Mouse (Mus musculus): Measurements from ENCODE around the gene Tmem273. TPM values are rescaled to one million over a fixed set of nuclear protein-coding genes. Genes with fewer than 3 reads are reported as not detected.

The Tmem273 gene
- polyA plus RNA-seq, 1 experiment from 2014 or later: 1.1 TPM

DNA sequence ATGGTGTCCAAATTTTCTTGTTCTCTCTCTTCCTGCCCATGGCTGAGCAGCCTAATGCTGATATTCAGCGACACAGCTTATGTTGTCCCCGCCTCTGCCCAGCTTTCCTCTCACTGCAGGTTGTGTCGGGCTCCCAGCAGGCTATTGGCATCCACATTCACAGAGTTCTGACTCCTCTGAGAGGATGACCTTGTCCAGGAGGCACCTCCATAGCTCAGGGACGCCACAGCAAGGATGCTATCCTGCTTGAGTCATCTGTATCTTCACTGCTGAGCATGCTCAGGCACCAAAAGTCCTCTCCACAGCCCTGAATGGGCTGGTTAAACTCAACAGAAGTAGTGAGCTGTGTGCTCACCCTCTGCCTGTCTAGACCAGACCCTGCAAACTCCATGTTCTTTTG lies 29.2 kb downstream of the Tmem273 start:
- Histone ChIP-seq H3K4me2 (no peak overlapping the region), H3K27ac (no peak overlapping the region), H3K4me3 (replicated peaks) (no peak overlapping the region), H3K27me3 (no peaks in the 10 kb centered on the region), H3K4me1 (peaks cover 8% of the 10 kb centered on the region), H3K9ac (no peak overlapping the region), H3K36me3 (no peaks in the 10 kb centered on the region), H3K9me3 (replicated peaks) (no peaks in the 10 kb centered on the region)
- ATAC-seq (replicated peaks; ENCODE audit: low FRiP score): no peak
- 79% methylated on average over 4 of the region's 4 CpGs for WGBS

DNA sequence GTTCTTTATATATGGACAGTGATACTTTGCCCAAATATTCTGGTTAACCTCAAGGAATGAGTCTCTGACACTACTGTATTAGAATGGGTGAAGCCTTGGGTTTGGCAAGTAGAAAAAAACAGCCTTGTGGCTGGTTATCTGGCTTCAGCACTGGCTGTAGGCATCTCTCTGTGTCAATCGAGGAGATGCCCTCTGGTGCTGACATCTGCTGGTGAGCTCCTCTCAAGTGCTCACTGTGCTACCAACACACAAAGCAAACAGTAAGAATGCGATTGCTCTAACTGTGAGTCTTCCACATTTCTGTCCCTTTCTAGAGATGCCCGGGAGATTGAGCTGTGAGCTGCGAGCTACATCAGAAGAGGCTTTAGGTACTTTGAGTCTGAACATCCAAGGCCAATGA lies 30.8 kb downstream of the Tmem273 start:
- no peak overlapping the region for H3K4me2 ChIP-seq
- WGBS: 77% methylated on average over 4 of the region's 4 CpGs
- H3K4me3 ChIP-seq (replicated peaks): no peak overlapping the region
- H3K9me3 ChIP-seq (replicated peaks): no peaks in the 10 kb centered on the region
- no peaks in the 10 kb centered on the region for H3K36me3 ChIP-seq
- peaks cover 11% of the 10 kb centered on the region for H3K4me1 ChIP-seq
- H3K27ac ChIP-seq: no peak overlapping the region
- ATAC-seq (replicated peaks; ENCODE audit: low FRiP score): no peak
- no peaks in the 10 kb centered on the region for H3K27me3 ChIP-seq
- no peak overlapping the region for H3K9ac ChIP-seq

GRCm38 (mm10) chr14:32817258-32817657 lies 31.5 kb downstream of the Tmem273 start:
- Histone ChIP-seq H3K9me3 (replicated peaks) (no peaks in the 10 kb centered on the region), H3K9ac (no peak overlapping the region), H3K27ac (no peak overlapping the region), H3K4me3 (replicated peaks) (no peak overlapping the region), H3K4me2 (no peak overlapping the region), H3K36me3 (no peaks in the 10 kb centered on the region), H3K27me3 (no peaks in the 10 kb centered on the region), H3K4me1 (peaks cover 11% of the 10 kb centered on the region)
- no peak for ATAC-seq (replicated peaks; ENCODE audit: low FRiP score)
- 73% methylated on average over 7 of the region's 7 CpGs for WGBS

GRCm38 (mm10) chr14:32819297-32819696 lies 33.5 kb downstream of the Tmem273 start:
- Histone ChIP-seq H3K9me3 (replicated peaks) (no peaks in the 10 kb centered on the region), H3K4me2 (no peak overlapping the region), H3K27ac (0 out of 2 replicates have a peak overlapping the region, but pooled peaks have one; percentile 38), H3K36me3 (no peaks in the 10 kb centered on the region), H3K4me1 (peaks cover 18% of the 10 kb centered on the region), H3K27me3 (0 out of 2 replicates have a peak, but pooled peaks cover 3% of the 10 kb centered on the region), H3K4me3 (replicated peaks) (no peak overlapping the region), H3K9ac (no peak overlapping the region)
- peak; percentile 56; the same call in 1 of the 2 replicates for ATAC-seq (replicated peaks; ENCODE audit: low FRiP score)
- 40% methylated on average over 1 of the region's 1 CpGs for WGBS

GRCm38 (mm10) chr14:32822812-32823211 lies 37.0 kb downstream of the Tmem273 start:
- no peak overlapping the region for H3K9ac ChIP-seq
- peaks cover 45% of the 10 kb centered on the region for H3K4me1 ChIP-seq
- no peak for ATAC-seq (replicated peaks; ENCODE audit: low FRiP score)
- WGBS: 85% methylated on average over 4 of the region's 4 CpGs
- H3K36me3 ChIP-seq: no peaks in the 10 kb centered on the region
- H3K4me3 ChIP-seq (replicated peaks): no peak overlapping the region
- no peak overlapping the region for H3K4me2 ChIP-seq
- 0 out of 2 replicates have a peak, but pooled peaks cover 3% of the 10 kb centered on the region for H3K27me3 ChIP-seq
- H3K27ac ChIP-seq: no peak overlapping the region
- no peaks in the 10 kb centered on the region for H3K9me3 ChIP-seq (replicated peaks)

- 77% methylated on average over 3 of the region's 3 CpGs for WGBS
- H3K9me3 ChIP-seq (replicated peaks): no peaks in the 10 kb centered on the region
- 0 out of 2 replicates have a peak, but pooled peaks cover 3% of the 10 kb centered on the region for H3K27me3 ChIP-seq
- no peak overlapping the region for H3K9ac ChIP-seq
- H3K27ac ChIP-seq: no peak overlapping the region
- H3K36me3 ChIP-seq: no peaks in the 10 kb centered on the region
- H3K4me2 ChIP-seq: no peak overlapping the region
- ATAC-seq (replicated peaks; ENCODE audit: low FRiP score): no peak
- peaks cover 54% of the 10 kb centered on the region for H3K4me1 ChIP-seq
- H3K4me3 ChIP-seq (replicated peaks): no peak overlapping the region
These were observed 38.1 kb downstream of the Tmem273 start for GRCm38 (mm10) chr14:32823861-32824260.

GRCm38 (mm10) chr14:32824267-32825150 lies 38.7 kb downstream of the Tmem273 start:
- Histone ChIP-seq H3K27me3 (0 out of 2 replicates have a peak, but pooled peaks cover 3% of the 10 kb centered on the region), H3K9ac (no peak overlapping the region), H3K4me1 (peaks cover 48% of the 10 kb centered on the region), H3K4me3 (replicated peaks) (no peak overlapping the region), H3K36me3 (no peaks in the 10 kb centered on the region), H3K4me2 (0 out of 2 replicates have a peak overlapping the region, but pooled peaks have one; percentile 5), H3K9me3 (replicated peaks) (no peaks in the 10 kb centered on the region), H3K27ac (peak overlapping the region; percentile 83)
- 24% methylated on average over 14 of the region's 14 CpGs for WGBS
- ATAC-seq (replicated peaks; ENCODE audit: low FRiP score): peak; percentile 40; the same call in 1 of the 2 replicates

DNA sequence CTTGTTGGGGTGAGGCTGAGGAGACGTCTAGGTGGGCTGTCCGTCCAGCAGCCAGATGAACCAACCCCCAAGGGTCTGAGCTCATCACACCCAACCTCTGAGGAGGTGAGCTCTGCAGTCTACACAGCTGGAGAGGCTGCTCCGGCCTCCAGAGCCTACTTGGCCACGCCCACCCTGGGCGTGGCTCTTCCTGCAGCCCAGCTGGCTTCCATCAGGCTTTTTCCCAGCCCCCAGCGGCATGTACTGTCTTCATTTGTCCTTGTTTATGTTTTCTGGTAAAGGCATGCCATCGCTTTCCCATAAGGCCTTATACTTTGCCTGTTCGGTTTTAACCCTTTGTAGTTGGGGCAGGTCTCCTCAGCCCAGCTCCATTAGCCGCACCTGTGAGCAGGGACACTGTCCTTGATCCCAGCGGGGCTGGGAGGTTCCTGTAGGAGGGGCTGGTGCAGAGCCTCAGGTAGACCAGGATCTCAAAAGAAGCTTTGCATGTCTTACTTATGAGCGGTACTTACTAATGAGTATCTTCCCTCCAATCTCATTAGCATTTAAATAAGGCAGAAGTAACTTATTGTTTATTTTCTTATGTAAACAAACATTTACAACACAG lies 39.8 kb downstream of the Tmem273 start:
- Histone ChIP-seq H3K27me3 (0 out of 2 replicates have a peak, but pooled peaks cover 3% of the 10 kb centered on the region), H3K4me1 (peaks cover 44% of the 10 kb centered on the region), H3K27ac (peak overlapping the region; percentile 83), H3K4me2 (peak overlapping the region; percentile 45), H3K9me3 (replicated peaks) (0 out of 2 replicates have a peak, but pooled peaks cover 2% of the 10 kb centered on the region), H3K9ac (no peak overlapping the region), H3K4me3 (replicated peaks) (0 out of 2 replicates have a peak overlapping the region, but pooled peaks have one; percentile 6), H3K36me3 (no peaks in the 10 kb centered on the region)
- peak; percentile 91 for ATAC-seq (replicated peaks; ENCODE audit: low FRiP score)
- 5% methylated on average over 11 of the region's 11 CpGs for WGBS

GRCm38 (mm10) chr14:32827165-32827564 lies 41.4 kb downstream of the Tmem273 start:
- Histone ChIP-seq H3K4me1 (peaks cover 44% of the 10 kb centered on the region), H3K4me2 (no peak overlapping the region), H3K36me3 (no peaks in the 10 kb centered on the region), H3K27me3 (0 out of 2 replicates have a peak, but pooled peaks cover 3% of the 10 kb centered on the region), H3K4me3 (replicated peaks) (no peak overlapping the region), H3K9me3 (replicated peaks) (0 out of 2 replicates have a peak, but pooled peaks cover 2% of the 10 kb centered on the region), H3K27ac (peak overlapping the region; percentile 63), H3K9ac (no peak overlapping the region)
- ATAC-seq (replicated peaks; ENCODE audit: low FRiP score): no peak
- 39% methylated on average over 4 of the region's 4 CpGs for WGBS

DNA sequence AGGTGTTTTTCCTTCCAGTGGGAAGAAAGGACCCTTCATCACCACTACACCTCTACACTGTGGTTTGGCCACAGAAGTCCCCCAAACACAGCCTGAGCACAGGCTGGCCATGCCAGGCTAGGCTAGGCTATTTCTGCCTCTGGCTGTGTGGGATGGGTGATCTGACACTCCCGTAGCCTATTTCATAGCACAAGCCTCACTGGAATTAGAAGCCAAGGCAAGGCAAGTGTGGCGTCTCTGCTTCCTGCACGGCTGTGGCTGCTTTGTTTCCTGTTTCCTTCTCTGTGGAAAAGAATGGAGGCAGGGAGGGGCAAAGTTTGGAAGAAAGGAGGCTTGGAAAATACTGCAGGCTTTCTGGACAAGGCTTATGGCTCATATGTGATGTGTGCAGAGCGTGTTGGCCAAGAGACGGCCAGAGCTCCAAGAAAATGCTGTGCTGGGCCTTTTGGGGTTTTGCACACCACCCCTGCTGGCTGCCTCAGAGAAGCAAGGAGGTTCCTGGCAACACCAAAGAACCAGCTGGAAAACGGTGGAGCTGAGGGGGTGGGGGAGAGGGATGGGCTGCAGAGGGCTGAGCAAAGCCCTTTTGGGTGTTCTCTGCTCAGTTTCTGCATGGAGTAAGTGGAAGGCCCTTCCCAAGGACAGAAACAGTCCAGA lies 42.4 kb downstream of the Tmem273 start:
- peaks cover 48% of the 10 kb centered on the region for H3K4me1 ChIP-seq
- H3K27me3 ChIP-seq: 0 out of 2 replicates have a peak, but pooled peaks cover 3% of the 10 kb centered on the region
- H3K4me3 ChIP-seq (replicated peaks): no peak overlapping the region
- no peaks in the 10 kb centered on the region for H3K36me3 ChIP-seq
- no peak overlapping the region for H3K9ac ChIP-seq
- 47% methylated on average over 6 of the region's 6 CpGs for WGBS
- 0 out of 2 replicates have a peak, but pooled peaks cover 2% of the 10 kb centered on the region for H3K9me3 ChIP-seq (replicated peaks)
- H3K4me2 ChIP-seq: no peak overlapping the region
- ATAC-seq (replicated peaks; ENCODE audit: low FRiP score): no peak
- H3K27ac ChIP-seq: peak overlapping the region; percentile 63

- H3K4me2 ChIP-seq: no peak within 1 kb of the TSS
- ATAC-seq (replicated peaks; ENCODE audit: low FRiP score): no peak
- no peak within 1 kb of the TSS for H3K27ac ChIP-seq
- H3K4me1 ChIP-seq: peaks cover 5% of the 10 kb centered on the region
- no peaks in the 10 kb centered on the region for H3K36me3 ChIP-seq
- no peak within 1 kb of the TSS for H3K4me3 ChIP-seq (replicated peaks)
- H3K27me3 ChIP-seq: peaks cover 7% of the 10 kb centered on the region; the same call in 1 of the 2 replicates
- 0 out of 2 replicates have a peak, but pooled peaks cover 2% of the 10 kb centered on the region for H3K9me3 ChIP-seq (replicated peaks)
- WGBS: 70% methylated on average over 8 of the region's 8 CpGs
- no peak within 1 kb of the TSS for H3K9ac ChIP-seq
These were observed 48.1 kb downstream of the Tmem273 start, which contains the start of gene Fam170b for GRCm38 (mm10) chr14:32833847-32834246. Fam170b (plus strand) TSS chr14:32833962.

Data from kidney, embryonic 15.5 days (tissue).